Comparison of ENCODE assay signal across 11 mouse cellular contexts in genomic region chr12:110698523-110699170, GRCm38 (mm10). TPM values are rescaled to one million over a fixed set of nuclear protein-coding genes. Genes with fewer than 3 reads are reported as not detected.
DNase-seq lines count a peak whose midpoint lies in the region; ATAC-seq lines count a peak whose summit lies in the region.
"Had no signal": no experiment of that assay in that cellular context is flagged by ENCODE, and none has a peak within 500 bp of the region (broad histone marks: within the 10 kb centered on the region; RNA-seq: fewer than 3 reads in every experiment).

No protein-coding gene starts in this region.

- 0 out of 2 replicates have a peak overlapping the region, but pooled peaks have one; percentile 27 for H3K9ac ChIP-seq in limb, embryonic 11.5 days (ENCODE audit: low read length)

- intact Hi-C loops in heart, postnatal 10 days (cut with DNase I) = no loop called here

- H3K27me3 ChIP-seq in heart, embryonic 10.5 days (ENCODE audit: insufficient read depth, poor library complexity, severe bottlenecking) = no peaks in the 10 kb centered on the region
- no peaks in the 10 kb centered on the region for H3K27me3 ChIP-seq in limb, embryonic 11.5 days (ENCODE audit: control insufficient read depth, insufficient read depth, low read length)

- H3K9me3 ChIP-seq in heart, embryonic 10.5 days = no peaks in the 10 kb centered on the region
- no peaks in the 10 kb centered on the region for H3K9me3 ChIP-seq in limb, embryonic 11.5 days (ENCODE audit: control insufficient read depth, low read length)

- H3K4me3 ChIP-seq in heart, embryonic 10.5 days = peak overlapping the region; percentile 25; the same call in 1 of the 2 replicates
- no peak overlapping the region for H3K4me3 ChIP-seq in limb, embryonic 11.5 days (ENCODE audit: low read depth, low read length)

- 27% methylated on average over 15 of the region's 15 CpGs for WGBS in heart, embryonic 10.5 days
- 42% methylated on average over 15 of the region's 15 CpGs for WGBS in limb, embryonic 11.5 days

- peaks cover 57% of the 10 kb centered on the region for H3K4me1 ChIP-seq in heart, embryonic 10.5 days
- peaks cover 9% of the 10 kb centered on the region for H3K4me1 ChIP-seq in limb, embryonic 11.5 days (ENCODE audit: control insufficient read depth, insufficient read depth, low read length)

- no peak for ATAC-seq in limb, embryonic 11.5 days (ENCODE audit: insufficient number of reproducible peaks, low FRiP score, low TSS enrichment, low read depth)
- ATAC-seq: forebrain, embryonic 16.5 days had no signal

- peak overlapping the region; percentile 2; the same call in 1 of the 2 replicates for H3K4me2 ChIP-seq in limb, embryonic 11.5 days (ENCODE audit: low read depth, severe bottlenecking)

- H3K27ac ChIP-seq in heart, embryonic 10.5 days = peak overlapping the region; percentile 82
- H3K27ac ChIP-seq in limb, embryonic 11.5 days (replicated peaks; ENCODE audit: low read depth, low read length) = no peak overlapping the region

- peak; percentile 86 for DNase-seq in heart, embryonic 10.5 days (ENCODE audit: low spot score)
- no peak for DNase-seq in heart, postnatal 10 days
- DNase-seq in spleen, postnatal 10 days (ENCODE audit: low spot score in 2 of 2) = peak; percentile 38 to 40
- no peak for DNase-seq in spleen, adult 18-20 months
- DNase-seq in limb, embryonic 11.5 days (ENCODE audit: low spot score) = peak; percentile 39
- DNase-seq in yolk sac, embryonic 10.5 days (ENCODE audit: low spot score) = peak; percentile 70
- no peak for DNase-seq in right cerebral cortex, postnatal 10 days (ENCODE audit: low spot score in 2 of 2)
- no peak for DNase-seq in layer of hippocampus, adult 9-10 months (ENCODE audit: low spot score)
- DNase-seq: kidney, adult 9 months; lung, adult 18-20 months had no signal

- H3K36me3 ChIP-seq in heart, embryonic 10.5 days = peaks cover 10% of the 10 kb centered on the region
- H3K36me3 ChIP-seq in limb, embryonic 11.5 days (ENCODE audit: control insufficient read depth, insufficient read depth, low read length) = peaks cover 3% of the 10 kb centered on the region; the same call in 1 of the 2 replicates

RNA-seq across cellular contexts. Expression of gene Hsp90aa1, which starts 3.9 kb away (rescaled TPM):
- polyA plus RNA-seq in heart, embryonic 10.5 days (2016; fragmentation: Nextera tagmentation; extraction: Ambion mirVana) = 620 and 1,082 TPM in 2 replicates
- total RNA-seq in heart, postnatal 10 days (2021) = 100 to 1,000 TPM; 176 to 182 TPM
- polyA plus RNA-seq in limb, embryonic 11.5 days (2014; fragmentation: Nextera tagmentation; extraction: Ambion mirVana) = 1,253 and 1,280 TPM in 2 replicates

RNA-seq across cellular contexts. Expression of gene 1700001K19Rik, which starts 16.2 kb away (rescaled TPM):
- 0.15 TPM in 1 of 2 replicates, not detected in the other for polyA plus RNA-seq in heart, embryonic 10.5 days (2016; fragmentation: Nextera tagmentation; extraction: Ambion mirVana)
- total RNA-seq in heart, postnatal 10 days (2021) = not detected
- polyA plus RNA-seq in limb, embryonic 11.5 days (2014; fragmentation: Nextera tagmentation; extraction: Ambion mirVana) = 0.20 and 0.27 TPM in 2 replicates

RNA-seq across cellular contexts. Expression of gene Wdr20, which starts 39.1 kb away (rescaled TPM):
- polyA plus RNA-seq in heart, embryonic 10.5 days (2016; fragmentation: Nextera tagmentation; extraction: Ambion mirVana) = 15.4 and 21.6 TPM in 2 replicates
- 10 to 100 TPM; 29.0 to 34.0 TPM for total RNA-seq in heart, postnatal 10 days (2021)
- 21.6 and 23.2 TPM in 2 replicates for polyA plus RNA-seq in limb, embryonic 11.5 days (2014; fragmentation: Nextera tagmentation; extraction: Ambion mirVana)

Comparison
In these comparisons a context has a peak if more than half of its experiments do, and no peak if none do; other contexts are left out.
1. DNase-seq: peak in heart, embryonic 10.5 days (single experiment), spleen, postnatal 10 days (2 of 2), limb, embryonic 11.5 days (single experiment) and yolk sac, embryonic 10.5 days (single experiment); none in heart, postnatal 10 days (0 of 2), spleen, adult 18-20 months (0 of 2), right cerebral cortex, postnatal 10 days (0 of 2) and layer of hippocampus, adult 9-10 months (single experiment).